Mouse (Mus musculus): Measurements from ENCODE around the gene Gm37240. TPM values are rescaled to one million over a fixed set of nuclear protein-coding genes. Genes with fewer than 3 reads are reported as not detected.

Gm37240 gene
- total RNA-seq, 2 experiments from 2014 or later, result 3.9 to 6.6 TPM

DNA sequence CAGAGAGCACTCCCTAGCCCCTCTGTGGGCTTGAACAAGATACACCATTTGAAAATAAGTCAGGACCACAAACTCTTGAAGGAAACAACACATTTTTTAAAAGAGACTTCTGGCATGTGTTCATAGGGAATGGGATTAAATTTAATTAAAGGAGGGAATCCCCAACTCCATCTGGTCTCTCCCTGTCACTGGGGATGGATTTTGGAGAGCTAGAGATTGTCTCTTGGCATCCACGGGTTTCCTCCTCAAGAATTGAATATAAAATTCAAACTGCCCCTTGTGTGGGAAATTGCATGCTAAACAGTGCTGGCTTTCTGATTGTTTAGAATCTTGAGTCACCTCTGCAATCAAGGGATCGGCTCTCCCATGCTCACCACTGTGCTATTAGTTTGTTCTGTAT is 1185.8 kb downstream of the Gm37240 start:
- DNase-seq, result no peak

- peak; percentile 50 for DNase-seq
Observed at GRCm38 (mm10) chr3:84696428-84696917, 1190.8 kb downstream of the Gm37240 start.

GRCm38 (mm10) chr3:84695867-84696361 is 1191.4 kb downstream of the Gm37240 start:
- peak; percentile 53 for DNase-seq

- DNase-seq, result no peak
Observed at GRCm38 (mm10) chr3:84695418-84695817, 1191.9 kb downstream of the Gm37240 start.

GRCm38 (mm10) chr3:84693886-84694285 is 1193.4 kb downstream of the Gm37240 start:
- no peak for DNase-seq

GRCm38 (mm10) chr3:84692647-84693199 is 1194.6 kb downstream of the Gm37240 start:
- DNase-seq, result peak; percentile 39

DNA sequence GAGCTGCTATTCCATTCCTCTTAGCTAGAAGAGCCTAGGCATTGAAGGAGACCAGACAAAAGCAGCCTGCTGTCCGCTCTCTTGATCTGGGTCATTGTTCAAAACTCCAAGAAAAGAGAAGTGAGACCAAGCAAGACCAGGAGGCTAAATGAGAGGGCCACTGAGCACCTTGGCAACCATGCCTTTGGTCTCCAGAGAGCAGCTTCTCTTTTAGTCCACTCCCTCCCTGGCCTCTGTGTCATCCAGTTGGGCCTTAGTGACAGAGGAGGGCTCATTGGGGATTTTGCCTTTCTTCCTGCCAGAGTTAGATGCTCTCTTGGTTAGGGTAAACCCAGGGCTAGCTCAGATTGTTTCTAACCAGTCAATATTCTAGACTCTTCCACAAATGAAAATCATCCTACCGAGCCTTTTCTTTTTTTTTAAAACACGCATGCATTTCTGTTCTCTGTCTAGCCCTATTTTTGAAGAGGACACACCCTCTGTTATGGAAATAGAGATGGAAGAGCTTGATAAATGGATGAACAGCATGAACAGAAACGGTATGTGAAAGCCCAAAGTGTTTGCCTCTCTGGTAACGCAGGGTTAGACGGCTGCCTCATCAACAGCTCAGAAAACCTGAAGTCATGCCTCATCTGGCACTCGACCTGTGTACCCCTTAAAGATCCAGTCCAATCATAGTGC is 1197.1 kb downstream of the Gm37240 start:
- no peak for DNase-seq

DNA sequence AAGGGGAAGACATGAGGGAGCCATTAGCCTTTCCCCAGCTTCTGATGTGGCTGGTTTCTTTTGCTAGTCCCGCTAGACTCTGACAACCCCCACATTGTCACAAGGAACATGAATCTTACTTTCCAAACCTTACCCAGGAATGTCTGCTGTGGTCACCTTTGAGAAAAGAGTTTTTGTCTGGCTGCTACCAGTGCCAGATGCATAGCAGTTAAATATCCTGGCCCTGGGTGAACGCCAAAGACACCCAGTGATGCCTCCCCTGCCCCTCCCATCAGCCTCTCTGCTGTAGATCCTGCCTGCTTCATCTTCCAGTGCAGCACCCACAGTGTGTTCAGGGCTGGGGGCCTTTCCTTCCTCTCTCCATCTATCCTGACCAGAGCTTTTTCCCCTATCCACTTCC is 1197.7 kb downstream of the Gm37240 start:
- no peak for DNase-seq

DNA sequence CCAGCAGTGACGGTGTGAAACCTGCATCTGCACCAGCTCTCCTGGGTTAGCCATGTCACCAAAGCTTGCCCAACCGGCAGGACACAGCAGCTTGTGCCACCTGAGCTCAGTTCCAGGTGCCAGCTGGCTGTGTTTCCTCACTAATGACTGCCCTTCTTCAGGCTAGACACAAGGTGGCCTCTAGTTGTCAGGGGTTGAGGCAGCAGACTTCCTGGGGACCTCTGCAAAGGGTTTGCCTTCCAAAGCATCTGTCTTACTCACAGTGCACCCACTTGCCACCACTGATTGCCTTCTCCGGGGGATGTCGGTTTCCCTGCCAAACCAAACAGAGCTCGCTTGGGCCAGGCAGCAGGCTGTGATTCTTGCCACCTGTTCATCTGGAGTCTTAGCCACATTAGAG is 1199.1 kb downstream of the Gm37240 start:
- DNase-seq, result no peak

GRCm38 (mm10) chr3:84687488-84687846 is 1199.9 kb downstream of the Gm37240 start:
- no peak for DNase-seq

GRCm38 (mm10) chr3:84686799-84687487 is 1200.4 kb downstream of the Gm37240 start:
- DNase-seq, result no peak

GRCm38 (mm10) chr3:84686294-84686672 is 1201.0 kb downstream of the Gm37240 start:
- no peak for DNase-seq

DNA sequence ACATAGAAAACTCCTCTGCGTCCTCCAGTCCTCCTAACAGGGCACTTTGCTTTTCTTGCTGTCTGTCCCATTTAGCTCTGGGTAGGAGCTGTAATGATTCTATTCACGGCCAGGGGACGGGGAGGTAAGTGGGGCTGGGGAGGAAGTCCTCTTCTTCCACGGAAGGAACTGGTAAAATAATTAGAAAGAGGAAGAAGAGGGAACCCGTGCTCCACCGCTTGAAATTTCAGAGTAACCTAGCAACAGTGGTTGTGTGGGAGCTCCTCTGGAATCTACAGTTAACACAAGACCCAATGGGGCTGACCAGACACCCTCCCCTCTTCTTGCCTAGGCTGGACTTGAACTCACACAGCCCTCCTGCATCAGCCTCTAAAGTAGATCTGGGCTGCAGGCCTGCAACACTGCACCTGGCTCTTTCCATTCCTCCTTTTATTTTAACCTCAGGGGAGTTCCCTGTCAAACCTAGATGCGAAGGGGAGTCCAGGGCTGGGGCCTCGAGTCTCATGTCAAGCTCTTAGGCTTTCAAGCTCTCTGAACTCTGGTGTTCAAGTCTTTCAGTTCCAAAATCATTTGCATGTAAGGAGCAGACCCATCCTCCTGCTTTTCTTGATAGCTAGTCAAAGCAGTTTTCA is 1201.5 kb downstream of the Gm37240 start:
- no peak for DNase-seq

DNA sequence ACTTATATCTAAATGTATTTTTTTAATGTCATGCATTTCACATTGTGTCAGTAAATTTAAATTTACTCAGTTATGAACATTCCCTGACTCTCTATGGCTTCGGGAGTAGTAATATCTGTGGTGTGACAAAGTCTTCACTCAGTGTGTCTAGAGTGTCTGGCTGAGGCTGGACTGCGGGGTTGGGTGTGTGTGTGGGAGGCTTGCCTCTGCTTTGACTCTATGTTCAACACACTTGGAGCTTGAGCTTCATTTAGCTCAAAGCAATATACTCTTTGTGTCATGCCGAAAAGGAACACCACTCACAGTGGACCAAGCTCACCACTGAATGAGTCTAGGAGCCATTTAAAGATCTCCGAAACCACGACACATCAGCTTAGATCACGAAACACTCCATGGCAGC is 1203.5 kb downstream of the Gm37240 start:
- no peak for DNase-seq

DNA sequence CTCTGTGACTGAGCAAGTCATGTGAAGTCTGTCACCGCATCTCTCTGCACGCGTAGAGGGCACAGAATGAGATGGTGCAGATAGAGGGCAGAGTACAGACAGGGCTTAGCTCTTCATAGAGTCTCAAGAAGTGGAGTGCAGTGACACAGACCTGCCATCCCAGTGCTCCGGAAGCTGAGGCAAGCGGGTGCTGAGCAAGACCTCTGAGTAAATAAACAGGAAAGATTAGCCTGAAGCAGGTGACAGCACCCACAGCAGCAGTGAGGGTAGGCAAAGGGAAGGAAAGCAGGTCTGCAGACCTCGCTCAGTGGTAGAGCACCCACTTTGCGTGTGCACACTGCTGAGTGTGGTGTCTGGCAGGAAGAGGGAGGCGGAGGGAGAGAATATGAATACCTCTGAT is 1205.6 kb downstream of the Gm37240 start:
- DNase-seq, result no peak

DNA sequence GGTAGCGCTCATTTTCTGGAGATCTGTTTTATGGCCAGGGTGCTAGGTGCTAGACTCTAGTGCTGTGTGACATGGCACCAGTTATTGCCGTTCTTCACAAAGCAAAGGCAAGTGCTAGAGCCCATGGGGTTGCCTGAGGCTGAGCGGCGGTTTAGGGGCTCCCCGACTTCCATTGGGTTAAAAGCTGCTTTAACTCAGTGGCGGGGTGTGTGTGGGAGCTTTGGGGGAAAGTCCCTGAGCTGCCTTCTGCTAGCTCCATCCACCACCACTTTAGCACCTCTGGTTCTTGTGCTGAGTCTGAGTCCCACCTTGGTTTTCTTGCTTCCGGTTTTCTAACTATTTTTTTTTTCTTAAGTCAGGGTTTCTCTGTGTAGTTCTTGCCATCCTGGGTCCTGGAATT is 1207.3 kb downstream of the Gm37240 start:
- DNase-seq, result no peak

- no peak for DNase-seq
Observed at GRCm38 (mm10) chr3:84679542-84679941, 1207.8 kb downstream of the Gm37240 start.

GRCm38 (mm10) chr3:84678891-84679290 is 1208.4 kb downstream of the Gm37240 start:
- DNase-seq, result no peak

- no peak for DNase-seq
Observed at GRCm38 (mm10) chr3:84675710-84676109, 1211.6 kb downstream of the Gm37240 start.

DNA sequence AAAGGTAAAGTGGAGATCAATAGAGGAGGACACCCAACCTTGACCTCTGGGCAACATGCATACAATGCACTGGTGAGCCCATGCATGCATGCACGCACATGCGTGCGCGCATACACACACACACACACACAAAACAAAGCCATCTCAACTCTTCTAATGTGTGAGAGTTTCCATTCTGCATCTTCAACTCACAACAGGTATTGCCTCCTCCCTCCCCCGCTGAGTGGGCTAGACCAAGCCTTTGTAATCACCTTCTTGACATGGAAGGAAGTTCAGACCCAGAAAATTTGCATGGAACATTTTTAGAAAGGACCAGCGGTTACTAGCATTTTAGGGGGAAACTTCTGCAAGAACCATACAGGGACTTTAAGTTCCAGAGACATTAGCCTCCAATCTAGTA is 1213.8 kb downstream of the Gm37240 start:
- DNase-seq, result no peak

DNA sequence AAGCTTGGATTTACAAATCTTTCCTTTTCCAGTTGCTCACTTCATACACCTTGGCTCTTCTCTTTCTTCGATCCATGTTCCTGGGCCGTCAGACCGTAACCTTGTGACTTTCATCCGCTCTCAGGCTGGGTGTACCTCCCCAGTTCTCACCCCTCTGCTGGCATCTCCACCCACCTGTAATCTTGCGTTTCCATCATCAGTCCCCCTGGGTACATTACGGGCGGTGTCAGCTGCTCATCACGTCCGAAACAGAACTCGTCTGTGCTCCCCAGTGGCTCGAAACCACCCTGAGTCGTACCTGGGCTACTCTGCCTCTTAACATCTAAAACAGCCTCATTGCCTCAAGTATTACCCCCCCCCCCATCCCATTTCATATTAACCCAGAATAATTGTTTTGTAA is 1215.2 kb downstream of the Gm37240 start:
- DNase-seq, result no peak

GRCm38 (mm10) chr3:84668957-84669356 is 1218.4 kb downstream of the Gm37240 start:
- DNase-seq, result no peak
